Mouse (Mus musculus): Measurements from ENCODE around the gene B130006D01Rik. TPM values are rescaled to one million over a fixed set of nuclear protein-coding genes. Genes with fewer than 3 reads are reported as not detected.
A peak's percentile ranks its signal among the peaks of the same experiment; 100 is the strongest.
"Not testable (repeated sequence)": the region's sequence is repeated elsewhere in the genome, so short reads cannot be mapped to it uniquely, and the experiment has no call there.

The B130006D01Rik gene
- total RNA-seq, 1 experiment from 2014 or later: 8.0 TPM

GRCm38 (mm10) chr11:95712563-95713224, 10.7 kb upstream of the B130006D01Rik start, which contains the start of gene Zfp652:
Gene Zfp652, plus strand, starts transcription at chr11:95712673.
- ATAC-seq (ENCODE audit: extremely low read depth, insufficient number of reproducible peaks, low FRiP score, poor library complexity, severe bottlenecking): peak; percentile 86

- ATAC-seq (ENCODE audit: extremely low read depth, insufficient number of reproducible peaks, low FRiP score, poor library complexity, severe bottlenecking): peak; percentile 14; the same call in 1 of the 2 replicates
Measured at GRCm38 (mm10) chr11:95713225-95713810, 10.1 kb upstream of the B130006D01Rik start.

- peak; percentile 28 for ATAC-seq (ENCODE audit: extremely low read depth, insufficient number of reproducible peaks, low FRiP score, poor library complexity, severe bottlenecking)
Measured at GRCm38 (mm10) chr11:95713811-95714241, 9.6 kb upstream of the B130006D01Rik start.

GRCm38 (mm10) chr11:95714411-95714810, 9.0 kb upstream of the B130006D01Rik start:
- ATAC-seq (ENCODE audit: extremely low read depth, insufficient number of reproducible peaks, low FRiP score, poor library complexity, severe bottlenecking): no peak

- ATAC-seq (ENCODE audit: extremely low read depth, insufficient number of reproducible peaks, low FRiP score, poor library complexity, severe bottlenecking): no peak
Measured at GRCm38 (mm10) chr11:95716136-95716535, 7.3 kb upstream of the B130006D01Rik start.

- no peak for ATAC-seq (ENCODE audit: extremely low read depth, insufficient number of reproducible peaks, low FRiP score, poor library complexity, severe bottlenecking)
Measured at GRCm38 (mm10) chr11:95719356-95719755, 4.0 kb upstream of the B130006D01Rik start.

- ATAC-seq (ENCODE audit: extremely low read depth, insufficient number of reproducible peaks, low FRiP score, poor library complexity, severe bottlenecking): no peak
Measured at GRCm38 (mm10) chr11:95724466-95724865, 1.1 kb downstream of the B130006D01Rik start.

GRCm38 (mm10) chr11:95726156-95726555, 2.8 kb downstream of the B130006D01Rik start:
- no peak for ATAC-seq (ENCODE audit: extremely low read depth, insufficient number of reproducible peaks, low FRiP score, poor library complexity, severe bottlenecking)

GRCm38 (mm10) chr11:95727947-95728346, 4.6 kb downstream of the B130006D01Rik start:
- no peak for ATAC-seq (ENCODE audit: extremely low read depth, insufficient number of reproducible peaks, low FRiP score, poor library complexity, severe bottlenecking)

- 0 out of 2 replicates have a peak, but pooled peaks have one; percentile 23 for ATAC-seq (ENCODE audit: extremely low read depth, insufficient number of reproducible peaks, low FRiP score, poor library complexity, severe bottlenecking)
Measured at GRCm38 (mm10) chr11:95728916-95729907, 5.8 kb downstream of the B130006D01Rik start.

GRCm38 (mm10) chr11:95734485-95734884, 11.1 kb downstream of the B130006D01Rik start:
- no peak for ATAC-seq (ENCODE audit: extremely low read depth, insufficient number of reproducible peaks, low FRiP score, poor library complexity, severe bottlenecking)

GRCm38 (mm10) chr11:95737811-95738210, 14.4 kb downstream of the B130006D01Rik start:
- no peak for ATAC-seq (ENCODE audit: extremely low read depth, insufficient number of reproducible peaks, low FRiP score, poor library complexity, severe bottlenecking)

GRCm38 (mm10) chr11:95744521-95744920, 21.1 kb downstream of the B130006D01Rik start:
- ATAC-seq (ENCODE audit: extremely low read depth, insufficient number of reproducible peaks, low FRiP score, poor library complexity, severe bottlenecking): no peak

- no peak for ATAC-seq (ENCODE audit: extremely low read depth, insufficient number of reproducible peaks, low FRiP score, poor library complexity, severe bottlenecking)
Measured at GRCm38 (mm10) chr11:95746821-95747220, 23.4 kb downstream of the B130006D01Rik start.

- no peak for ATAC-seq (ENCODE audit: extremely low read depth, insufficient number of reproducible peaks, low FRiP score, poor library complexity, severe bottlenecking)
Measured at GRCm38 (mm10) chr11:95748331-95748730, 24.9 kb downstream of the B130006D01Rik start.

GRCm38 (mm10) chr11:95749619-95750018, 26.2 kb downstream of the B130006D01Rik start:
- peak; percentile 49; the same call in 1 of the 2 replicates for ATAC-seq (ENCODE audit: extremely low read depth, insufficient number of reproducible peaks, low FRiP score, poor library complexity, severe bottlenecking)

- ATAC-seq (ENCODE audit: extremely low read depth, insufficient number of reproducible peaks, low FRiP score, poor library complexity, severe bottlenecking): peak; percentile 79
Measured at GRCm38 (mm10) chr11:95750995-95751394, 27.6 kb downstream of the B130006D01Rik start.

GRCm38 (mm10) chr11:95755137-95755536, 31.8 kb downstream of the B130006D01Rik start:
- ATAC-seq (ENCODE audit: extremely low read depth, insufficient number of reproducible peaks, low FRiP score, poor library complexity, severe bottlenecking): not testable (repeated sequence)

GRCm38 (mm10) chr11:95760521-95760920, 37.1 kb downstream of the B130006D01Rik start:
- ATAC-seq (ENCODE audit: extremely low read depth, insufficient number of reproducible peaks, low FRiP score, poor library complexity, severe bottlenecking): no peak
